Mouse (Mus musculus): ENCODE results near the gene Golm1.
A peak's percentile ranks its signal among the peaks of the same experiment; 100 is the strongest.
"Not testable (repeated sequence)": the region's sequence is repeated elsewhere in the genome, so short reads cannot be mapped to it uniquely, and the experiment has no call there.

Golm1 gene

DNA sequence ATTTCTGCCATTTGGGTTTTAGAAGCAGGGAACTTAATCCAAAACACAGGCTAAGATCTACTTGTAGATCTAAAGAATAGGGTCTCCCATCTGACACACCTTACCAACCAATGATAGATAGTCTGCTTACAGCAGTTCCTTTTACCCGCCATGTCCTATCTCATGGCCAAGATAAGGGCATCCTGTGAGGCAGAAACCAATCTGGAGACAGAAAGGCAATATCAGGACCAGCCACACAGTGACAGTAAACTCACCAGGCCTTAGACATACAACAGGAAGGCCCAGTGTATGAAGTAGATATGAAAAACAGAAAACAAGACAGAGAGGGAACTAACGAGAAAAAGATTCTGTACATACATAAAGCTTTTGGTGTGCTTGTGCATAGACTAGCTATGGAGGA is 32.8 kb downstream of the Golm1 start:
- no peak for DNase-seq

DNA sequence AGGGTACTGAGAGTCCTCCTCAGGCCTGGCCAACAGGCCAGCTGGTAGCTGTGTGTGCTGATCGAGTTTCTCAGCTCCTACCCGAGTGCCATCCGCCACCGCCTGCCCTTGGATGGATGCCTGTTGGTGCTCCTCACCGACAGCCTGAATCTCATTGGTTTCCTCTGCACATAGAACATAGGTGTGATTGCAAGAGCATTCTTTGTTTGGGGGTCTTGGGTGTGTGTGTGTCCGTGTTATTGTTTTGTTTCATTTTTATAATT is 35.5 kb downstream of the Golm1 start:
- DNase-seq: peak in 1 of 2 experiments; percentile 90

DNA sequence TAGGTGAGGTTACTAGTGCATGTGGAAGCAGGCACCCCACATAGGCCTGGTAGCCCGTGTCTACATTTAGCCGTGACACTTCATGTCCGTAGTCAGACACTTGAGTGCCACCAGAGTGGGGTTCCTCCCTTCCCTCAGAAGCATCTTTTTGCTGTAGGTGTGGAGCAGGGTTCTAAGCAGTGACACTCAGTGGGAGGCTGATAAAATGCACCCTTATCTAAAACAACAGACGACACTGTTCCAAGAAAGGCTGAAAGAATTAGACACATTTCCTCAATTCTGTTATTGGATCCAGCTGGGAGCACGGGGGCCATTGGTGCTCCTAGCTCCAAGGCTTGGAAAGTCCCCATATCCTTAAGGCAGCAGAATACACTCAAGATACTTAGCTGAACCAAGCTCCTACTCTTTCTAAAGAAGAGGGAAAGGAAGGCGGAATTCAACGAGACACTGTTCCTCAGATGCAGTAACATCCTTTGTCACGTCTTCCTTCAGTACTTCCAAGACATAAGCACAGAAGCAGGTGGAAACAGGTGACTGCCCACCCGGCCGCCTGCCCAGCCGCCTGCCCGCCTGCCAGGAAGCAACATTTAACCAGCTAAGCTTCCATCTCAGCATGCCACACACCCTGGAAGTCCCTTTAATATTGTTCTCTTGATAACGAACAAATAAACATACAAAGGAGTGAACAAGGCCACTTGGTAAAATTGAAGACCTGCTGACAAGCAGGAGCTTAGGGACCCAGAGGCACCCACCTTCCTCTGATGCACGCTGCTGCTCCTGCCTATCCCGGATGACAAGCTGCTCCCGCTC is 36.0 kb downstream of the Golm1 start:
- peak; percentile 76 to 86 for DNase-seq

DNA sequence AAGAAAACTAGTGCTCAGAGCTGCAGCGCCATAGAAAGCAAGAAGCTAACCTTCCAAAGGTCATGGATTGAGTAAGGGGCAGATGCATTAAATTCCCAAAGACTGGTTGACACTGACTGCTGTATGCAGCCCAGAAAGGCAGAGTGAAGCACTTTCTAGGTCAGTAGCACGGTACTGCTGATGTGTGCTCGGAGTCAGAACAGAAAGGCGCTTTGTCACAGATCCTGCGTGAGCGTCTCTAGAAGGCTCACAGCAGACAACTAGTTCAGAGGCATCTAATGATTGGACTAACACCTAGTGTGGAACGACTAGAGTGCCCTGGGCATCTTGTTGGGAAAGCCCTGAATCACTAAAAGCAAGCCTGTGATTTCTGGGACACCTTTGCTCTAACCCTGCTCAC is 37.8 kb downstream of the Golm1 start:
- DNase-seq: no peak

DNA sequence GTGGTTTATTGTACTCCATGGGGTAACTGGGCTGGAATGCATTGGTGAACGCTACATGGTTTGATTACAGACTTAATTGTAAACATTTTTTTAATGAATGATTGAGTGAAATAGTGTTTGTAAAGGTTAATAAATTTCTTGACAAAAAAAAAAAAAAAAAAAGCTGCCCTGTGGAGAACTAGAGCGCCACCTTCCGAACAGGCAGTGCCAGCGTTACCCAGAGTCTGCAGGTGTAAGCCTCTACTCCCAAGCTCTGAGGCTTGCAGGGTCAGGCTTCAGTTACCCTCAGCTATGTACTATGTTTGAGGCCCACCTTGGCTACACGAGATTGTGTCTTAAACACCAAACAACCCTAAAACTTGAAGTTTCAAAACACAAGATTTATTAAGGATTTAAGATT is 41.0 kb downstream of the Golm1 start:
- DNase-seq: no peak

DNA sequence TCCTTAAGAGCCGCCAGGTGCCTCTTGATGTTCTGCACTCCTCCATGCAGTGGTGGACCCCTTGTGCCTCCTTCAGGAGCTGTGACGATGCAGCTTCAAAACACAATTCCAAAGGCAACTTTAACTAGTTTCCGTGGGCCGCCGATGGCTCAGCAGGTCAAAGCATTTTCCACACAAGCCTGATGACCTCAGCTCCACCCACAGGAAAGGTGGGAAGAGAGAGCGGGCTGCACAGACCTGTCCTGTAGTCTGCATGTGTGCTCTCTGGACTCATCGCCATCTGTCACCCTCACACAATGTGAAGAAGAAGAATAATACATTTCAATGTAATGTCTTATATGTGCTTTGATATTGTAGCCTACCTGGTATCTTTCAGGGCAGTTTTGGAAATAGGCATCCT is 48.9 kb downstream of the Golm1 start:
- DNase-seq: peak; percentile 60 to 61

DNA sequence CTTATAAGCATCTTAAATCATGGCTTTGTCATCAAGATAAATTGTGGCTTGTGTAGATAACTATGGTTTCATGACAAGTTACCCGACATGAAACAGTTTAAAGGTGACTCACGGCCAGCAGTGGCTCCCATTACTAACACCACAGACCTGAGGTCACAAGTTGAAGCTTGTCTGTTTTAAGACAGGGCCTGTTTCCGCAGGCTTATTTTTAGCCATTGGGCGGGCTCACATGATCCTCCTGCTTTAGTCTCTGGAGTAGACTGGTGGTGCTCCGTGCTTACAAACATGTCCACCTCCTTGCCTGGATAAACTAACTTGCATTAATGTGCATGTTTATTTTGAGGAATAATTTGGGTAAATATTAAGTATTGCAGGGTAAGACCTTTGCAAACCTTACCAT is 50.7 kb downstream of the Golm1 start:
- DNase-seq: no peak

DNA sequence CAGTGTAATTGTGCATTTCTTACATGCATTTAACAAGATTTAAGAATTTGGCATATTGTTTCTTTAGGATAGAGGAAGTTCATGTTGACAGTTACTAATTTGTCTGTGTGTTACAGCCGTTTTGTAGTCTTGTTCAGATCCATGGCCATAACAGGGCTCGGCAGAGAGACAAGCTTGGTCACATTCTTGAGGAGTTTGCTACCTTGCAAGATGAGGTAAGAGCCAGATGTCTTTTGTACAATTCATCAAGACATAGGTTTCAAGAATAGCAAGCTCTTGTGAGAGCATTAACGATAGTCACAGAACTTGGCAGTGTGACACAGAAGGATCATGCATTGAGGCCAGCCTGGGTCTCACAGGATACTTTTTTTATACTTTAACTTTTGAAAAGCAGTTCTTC is 51.2 kb downstream of the Golm1 start:
- no peak for DNase-seq

DNA sequence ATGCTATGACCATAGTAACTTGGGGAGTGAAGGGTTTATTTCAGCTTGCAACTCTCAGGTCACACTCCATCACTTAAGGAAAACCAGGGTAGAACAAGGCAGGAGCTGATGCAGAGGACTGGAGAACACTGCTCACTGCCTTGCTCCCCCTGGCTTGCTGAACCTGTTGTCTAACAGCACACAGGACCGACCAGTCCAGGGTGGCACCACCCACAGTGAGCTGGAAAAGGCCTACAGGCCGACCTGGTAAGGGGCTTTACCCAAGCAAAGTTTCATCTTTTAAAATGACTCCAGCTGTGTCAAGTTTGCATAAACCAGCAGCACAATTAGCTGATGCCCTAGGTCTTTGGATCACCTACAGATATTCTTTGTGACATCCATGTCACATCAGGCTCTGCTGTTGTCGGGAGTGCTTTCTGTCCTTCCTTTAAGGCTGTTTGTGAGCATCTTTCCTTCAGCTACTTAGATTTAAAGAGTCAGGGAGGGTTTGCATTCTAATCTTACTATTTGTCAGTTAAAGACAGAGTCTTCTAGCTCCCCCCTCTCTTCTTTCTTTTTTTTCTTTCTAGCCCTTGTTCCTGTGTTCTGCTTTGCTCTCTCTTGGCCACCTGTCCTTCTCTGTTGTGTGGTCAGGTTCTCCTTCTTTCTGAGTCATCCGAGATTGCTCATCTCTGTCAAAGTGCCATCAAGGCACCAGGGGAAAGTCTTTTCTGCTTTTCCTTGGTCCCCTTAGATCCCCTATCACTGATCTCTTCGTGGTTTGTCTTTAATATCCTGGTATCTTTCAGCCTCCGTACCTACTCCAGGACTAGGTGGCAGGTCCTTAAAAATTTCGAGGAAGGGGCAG is 53.7 kb downstream of the Golm1 start:
- DNase-seq: no peak

DNA sequence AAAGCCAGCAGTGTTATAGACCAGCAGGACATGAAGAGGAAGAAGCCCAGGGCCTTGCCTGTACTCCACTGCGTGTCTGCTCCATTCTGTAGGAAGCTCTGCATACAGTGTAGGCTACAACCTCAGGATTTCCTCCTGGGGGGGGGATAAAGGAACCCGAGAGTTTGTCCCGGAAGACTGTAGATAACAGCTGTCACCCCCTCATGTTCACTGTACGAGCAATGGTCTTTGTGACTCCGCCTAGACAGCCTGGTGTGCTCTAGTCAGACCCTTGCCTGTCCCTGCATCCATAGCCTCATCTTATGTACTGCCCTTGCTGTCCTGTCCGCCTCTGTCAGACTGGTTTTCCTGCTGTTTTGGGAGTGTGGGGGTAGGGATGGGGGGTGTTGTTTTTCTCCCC is 57.1 kb downstream of the Golm1 start:
- no peak for DNase-seq

DNA sequence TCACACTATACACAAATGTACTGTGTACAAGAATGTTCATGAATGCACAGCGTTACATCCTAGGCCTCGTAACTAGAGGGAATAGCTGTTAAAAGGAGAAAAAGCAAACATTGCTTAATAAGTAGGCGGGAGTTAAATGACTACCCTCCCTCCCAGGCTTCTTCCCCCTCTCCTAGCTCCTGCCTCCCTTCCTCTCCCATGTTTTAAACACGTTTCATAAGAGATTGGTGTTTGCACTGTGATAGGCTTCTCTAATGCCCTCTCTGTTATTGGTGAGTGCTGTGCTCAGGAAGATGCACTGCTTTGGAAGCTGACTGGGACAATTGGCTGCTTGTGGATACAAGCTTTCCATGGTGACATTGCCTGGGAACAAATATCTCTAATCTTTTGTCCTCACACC is 60.1 kb downstream of the Golm1 start:
- DNase-seq: no peak

DNA sequence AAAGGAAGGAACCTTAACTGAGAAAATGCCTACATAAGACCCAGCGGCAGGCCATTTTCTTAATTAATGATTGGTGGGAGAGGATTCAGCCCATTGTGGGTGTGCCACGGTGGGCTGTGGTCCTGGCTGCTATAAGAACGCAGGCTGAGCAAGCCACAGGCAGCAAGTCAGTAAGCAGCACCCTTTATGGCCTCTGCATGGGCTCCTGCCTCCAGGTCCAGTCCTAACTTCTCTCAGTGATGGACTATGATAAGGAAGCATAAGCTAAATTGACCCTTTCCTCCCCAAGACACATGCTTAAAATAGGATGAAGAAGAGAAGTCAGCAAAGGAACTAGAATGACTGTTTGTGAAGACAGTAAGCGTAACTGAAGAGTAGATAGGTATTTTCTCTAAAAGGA is 60.5 kb downstream of the Golm1 start:
- DNase-seq: no peak

DNA sequence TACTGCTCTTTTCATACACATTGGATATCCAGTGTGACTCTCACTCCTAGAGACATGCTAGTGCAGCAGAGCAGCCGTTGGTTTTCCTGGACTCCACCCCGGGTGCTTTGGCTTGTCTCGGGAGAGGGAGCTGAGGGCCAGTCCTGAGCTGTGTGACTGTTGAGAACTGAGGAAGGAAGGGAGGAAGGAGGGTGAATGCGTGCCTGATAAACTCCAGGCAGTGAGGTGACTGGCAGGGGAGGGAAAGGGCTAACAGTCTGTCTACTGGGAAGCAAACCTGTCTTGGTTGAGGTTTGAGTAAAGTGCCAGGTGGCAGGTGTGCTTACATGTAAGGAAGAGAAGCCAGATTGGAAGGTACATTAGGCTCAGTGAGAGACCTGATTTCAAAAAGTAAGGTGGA is 61.7 kb downstream of the Golm1 start:
- DNase-seq: no peak

DNA sequence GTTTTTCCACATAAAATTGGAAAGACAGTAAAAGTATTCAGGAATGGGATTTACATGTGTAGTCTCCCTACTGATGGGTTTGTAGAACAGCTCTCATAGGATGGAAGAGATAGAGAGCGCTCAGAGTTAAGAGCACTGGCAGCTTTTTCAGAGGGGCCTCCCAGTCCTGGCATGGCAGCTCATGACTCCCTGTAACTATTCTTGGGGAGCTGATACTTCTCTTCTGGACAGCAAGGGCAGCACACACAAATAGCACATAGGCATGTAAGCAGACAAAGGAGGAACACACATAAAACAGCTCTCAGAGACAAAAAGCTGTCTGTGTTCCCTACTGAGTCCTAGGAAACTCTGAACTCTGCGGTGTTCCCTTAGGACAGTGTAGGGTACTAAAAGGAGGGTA is 65.2 kb downstream of the Golm1 start:
- DNase-seq: no peak

DNA sequence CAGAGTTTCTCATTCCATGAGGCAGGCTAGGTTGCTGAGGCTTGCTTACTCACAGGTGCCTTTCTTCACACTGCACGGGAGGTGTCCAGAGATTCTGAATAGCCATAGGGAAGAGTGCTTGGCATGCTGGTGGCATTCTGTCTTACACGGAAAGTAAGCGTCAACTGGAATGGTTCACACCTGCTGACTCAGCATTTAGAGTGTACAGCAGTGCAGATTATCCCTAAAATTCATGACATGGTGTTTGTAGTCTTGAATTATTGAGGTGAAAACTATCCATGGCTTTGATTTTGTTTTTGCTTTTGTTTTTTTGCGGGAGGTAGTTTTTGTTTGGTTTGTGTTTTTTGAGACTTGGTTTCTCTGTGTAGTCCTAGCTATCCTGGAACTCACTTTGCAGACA is 65.7 kb downstream of the Golm1 start:
- no peak for DNase-seq

DNA sequence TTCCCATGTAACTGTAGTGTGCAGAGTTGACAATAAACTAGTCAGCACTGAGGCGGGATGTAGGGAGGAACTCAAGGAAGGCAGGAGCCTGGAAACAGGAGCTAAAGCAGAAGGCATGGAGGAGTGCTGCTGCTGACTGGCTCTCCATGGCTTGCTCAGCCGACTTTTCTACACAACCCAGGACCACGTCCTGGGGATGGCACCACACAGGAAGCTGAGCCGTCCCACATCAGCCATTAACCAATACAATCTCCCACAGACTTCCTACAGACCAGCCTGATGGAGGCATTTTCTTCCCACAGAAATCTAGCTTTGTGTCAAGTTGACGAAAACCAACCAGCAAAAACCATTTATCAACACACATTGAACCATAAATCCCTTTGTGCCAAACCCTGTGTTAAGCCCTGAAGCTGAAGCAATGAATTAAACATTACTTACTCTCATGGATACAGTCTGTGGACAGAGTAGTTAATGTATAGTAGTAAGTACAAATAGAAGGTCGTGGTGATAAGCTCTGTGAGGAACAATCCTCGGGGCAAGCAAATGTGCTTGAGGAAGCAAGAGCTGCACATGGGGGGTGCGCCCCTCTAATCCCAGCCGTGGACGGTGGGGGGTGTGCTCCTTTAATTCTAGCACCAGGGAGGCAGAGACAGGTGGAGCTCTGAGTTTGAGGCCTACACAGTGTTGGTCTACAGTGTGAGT is 70.2 kb downstream of the Golm1 start:
- DNase-seq: no peak

DNA sequence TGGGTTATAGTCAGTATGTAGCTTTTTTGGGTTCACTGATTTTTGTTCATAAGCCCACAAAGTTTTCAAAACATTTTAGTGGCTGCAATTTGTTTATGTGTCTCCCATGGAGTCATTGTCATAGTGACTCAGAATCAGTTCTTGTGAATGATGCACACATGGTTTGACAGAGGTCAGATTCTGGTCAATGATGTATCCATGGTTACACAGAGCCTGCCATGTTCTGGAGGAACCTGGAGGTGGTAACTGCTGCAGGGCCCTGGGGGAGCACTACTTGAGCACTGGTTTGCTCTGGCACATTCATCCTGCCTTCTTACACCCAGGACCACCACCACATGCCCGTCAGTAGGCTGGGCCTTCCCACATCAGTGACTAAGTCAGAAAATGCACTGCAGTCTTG is 71.1 kb downstream of the Golm1 start:
- DNase-seq: no peak

DNA sequence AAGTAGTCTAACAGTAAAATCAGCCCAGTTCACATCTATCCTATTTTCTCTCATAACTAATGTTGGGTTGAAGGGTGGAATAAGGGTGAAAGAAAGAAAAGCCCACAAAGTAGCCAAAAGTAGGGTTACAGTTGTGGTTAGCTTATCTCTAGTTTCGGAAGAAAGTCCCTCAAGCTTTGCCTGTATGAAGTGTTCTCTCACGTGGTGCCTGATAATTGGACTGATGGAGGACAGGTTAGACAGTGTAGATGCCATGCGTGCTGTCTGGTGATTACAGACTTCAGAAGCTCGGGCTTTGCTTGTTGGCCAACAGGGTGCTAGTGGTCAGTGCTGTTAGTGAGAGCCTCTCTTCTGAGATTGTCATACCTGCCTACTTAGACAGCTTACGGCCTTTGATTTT is 72.5 kb downstream of the Golm1 start:
- no peak for DNase-seq

DNA sequence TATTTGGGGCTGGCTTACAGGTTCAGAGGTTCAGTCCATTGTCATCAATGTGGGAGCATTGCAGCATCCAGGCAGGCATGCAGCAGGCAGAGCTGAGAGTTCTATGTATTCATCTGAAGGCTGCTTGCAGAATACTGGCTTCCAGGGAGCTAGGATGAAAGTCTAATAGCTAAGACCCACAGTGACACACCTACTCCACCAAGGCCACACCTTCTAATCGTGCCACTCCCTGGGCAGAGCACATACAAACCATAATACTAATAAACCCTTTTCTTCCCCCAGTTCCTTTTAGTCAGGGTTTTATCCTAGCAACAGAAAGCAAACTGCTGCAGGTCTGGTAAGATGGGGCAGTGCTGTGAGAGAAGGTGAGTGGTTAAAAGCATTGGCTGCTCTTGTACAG is 83.0 kb downstream of the Golm1 start:
- DNase-seq: no peak

DNA sequence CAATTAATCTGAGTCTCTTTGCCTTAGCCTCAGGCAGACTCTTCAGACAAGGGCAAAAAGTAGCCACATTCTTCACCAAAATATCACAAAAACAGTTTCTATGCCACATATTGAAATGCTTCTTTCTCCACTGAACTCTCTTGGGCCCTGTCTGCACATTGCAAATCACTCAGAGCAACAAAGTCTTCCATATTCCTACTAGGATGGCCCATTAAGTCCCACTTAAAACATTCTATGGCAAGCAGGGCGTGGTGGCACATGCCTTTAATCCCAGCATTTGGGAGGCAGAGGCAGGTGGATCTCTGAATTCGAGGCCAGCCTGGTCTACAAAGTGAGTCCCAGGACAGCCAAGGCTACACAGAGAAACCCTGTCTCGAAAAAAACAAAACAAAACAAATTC is 83.6 kb downstream of the Golm1 start:
- DNase-seq: not testable (repeated sequence)

DNA sequence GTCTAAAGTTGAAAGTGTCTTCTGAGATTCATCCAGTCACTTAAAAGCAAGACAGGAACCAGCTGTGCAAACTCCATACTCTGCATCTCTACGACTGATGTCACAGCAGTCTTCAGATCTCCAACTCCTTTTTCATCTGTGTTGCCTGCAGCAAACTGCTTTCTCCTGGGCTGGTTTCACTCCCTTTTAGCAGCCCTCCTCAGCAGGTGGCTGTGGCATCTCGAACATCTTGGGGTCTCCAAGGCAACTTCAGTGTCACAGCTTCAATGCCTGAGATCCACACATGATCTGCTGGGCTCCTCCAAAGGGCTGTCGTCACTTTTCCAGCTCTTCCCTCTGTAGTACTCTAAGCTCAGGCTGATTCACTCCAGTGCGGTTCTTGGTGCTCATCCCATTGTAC is 84.9 kb downstream of the Golm1 start:
- DNase-seq: no peak

DNA sequence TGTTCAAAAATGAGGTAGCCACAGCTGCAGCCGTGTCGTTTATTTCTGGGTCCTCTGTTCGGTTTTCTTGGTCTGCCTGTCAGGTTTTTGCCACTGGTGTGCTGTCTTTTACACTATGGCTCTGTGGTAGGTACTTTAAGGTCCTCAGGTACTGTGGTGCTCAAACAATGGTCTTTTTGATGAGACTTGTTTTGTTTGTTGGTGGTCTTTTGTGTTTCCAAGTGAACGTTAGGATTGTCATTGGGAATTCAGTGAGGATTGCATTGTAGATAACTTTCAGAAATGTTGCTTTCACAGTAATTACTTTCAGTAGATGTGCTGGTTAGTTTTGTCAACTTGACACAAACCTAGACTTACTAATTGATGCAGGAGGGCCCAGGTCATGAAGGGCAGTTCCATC is 85.9 kb downstream of the Golm1 start:
- DNase-seq: no peak

DNA sequence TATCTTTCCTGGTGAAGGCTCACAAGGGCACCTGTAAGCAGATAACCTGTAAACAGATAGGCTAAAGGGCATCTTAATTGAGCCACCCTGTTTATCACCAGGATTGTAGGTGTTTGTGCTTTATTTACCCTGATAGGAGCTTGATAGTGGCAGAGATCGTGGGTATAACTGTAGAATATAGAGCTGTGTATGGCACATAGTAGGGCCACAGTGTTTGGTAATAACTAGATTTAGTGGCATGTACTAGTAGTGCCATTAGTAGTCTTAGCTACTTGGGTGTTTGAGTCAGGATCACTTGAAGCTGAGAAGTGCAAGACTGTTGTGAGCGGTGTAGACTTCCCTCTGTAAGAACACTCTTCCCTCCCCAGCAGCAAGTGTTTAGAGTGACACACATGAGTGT is 88.4 kb downstream of the Golm1 start:
- no peak for DNase-seq

DNA sequence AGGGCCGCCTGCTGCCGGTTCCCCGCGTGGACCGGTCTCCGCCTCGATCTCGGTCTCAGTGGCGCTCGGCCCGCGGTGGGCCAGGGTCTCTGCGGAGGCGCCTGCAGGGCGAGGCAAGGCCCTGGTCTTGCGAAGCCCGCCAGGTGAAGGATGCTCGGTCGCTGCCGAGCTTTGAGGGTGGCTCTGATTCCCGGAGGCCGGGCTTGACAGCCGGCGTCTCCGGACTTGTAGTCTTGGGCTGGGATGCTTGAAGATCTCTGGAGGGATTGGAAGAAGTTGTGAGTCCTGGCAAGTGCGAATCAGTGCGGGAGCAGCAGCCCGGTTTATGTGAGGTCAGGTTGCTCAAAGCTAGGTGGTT is 90.0 kb downstream of the Golm1 start:
- no peak for DNase-seq
